Mouse (Mus musculus) MEL (cell line): ENCODE data around the gene Rab35.

Experiments used
- MAFK ChIP-seq: IDR thresholded peaks from 2 replicates; pipeline ENCODE4 v1.6.1; 2011; ENCODE audit warnings: low read depth, mild to moderate bottlenecking, low read length, improper control_type of control experiment, borderline replicate concordance
- POLR2A ChIP-seq, 2 experiments: IDR thresholded peaks; 2 replicates each; pipeline ENCODE4 v1.6.1; 2011 to 2012; ENCODE audit warnings: low read length in 2 of 2, mild to moderate bottlenecking in 2 of 2, control low read depth in 1 of 2, improper control_type of control experiment in 1 of 2, low read depth in 1 of 2, moderate library complexity in 1 of 2; ENCODE audit not compliant: control insufficient read depth in 1 of 2, insufficient read depth in 1 of 2, poor library complexity in 1 of 2
- POLR2AphosphoS5 ChIP-seq: IDR thresholded peaks from 2 replicates; pipeline ENCODE4 v1.6.1; 2012; ENCODE audit warnings: low read depth, borderline replicate concordance, mild to moderate bottlenecking, inconsistent platforms, low read length, moderate library complexity, mixed read lengths
- SMC3 ChIP-seq: IDR thresholded peaks from 2 replicates; pipeline ENCODE4 v1.6.1; 2011; ENCODE audit warnings: low read depth, low read length, improper control_type of control experiment
- ZNF384 ChIP-seq: IDR thresholded peaks from 2 replicates; pipeline ENCODE4 v1.6.1; 2012; ENCODE audit warnings: low read depth, mild to moderate bottlenecking, inconsistent platforms, low read length, improper control_type of control experiment

DNA sequence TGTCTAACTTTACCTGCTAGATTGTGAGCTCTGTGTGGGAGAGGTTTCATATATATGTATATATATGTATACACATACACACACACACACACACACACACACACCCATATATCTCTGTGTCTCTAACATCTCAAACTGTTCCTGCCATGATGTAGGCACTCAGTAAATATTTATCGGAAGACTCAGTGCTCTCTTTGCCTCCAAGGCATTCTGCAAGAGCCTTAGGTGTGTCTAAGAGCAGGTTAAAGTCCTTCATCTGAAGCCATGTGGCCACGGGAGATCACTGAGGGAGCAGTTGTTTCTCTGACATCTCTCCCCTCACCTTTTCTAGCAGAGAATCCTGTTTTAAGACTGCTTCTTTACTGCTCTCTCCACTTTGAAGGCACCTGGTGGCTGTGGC, 40.2 kb upstream of the Rab35 start:
- TF ChIP-seq ZNF384 (no peak), MAFK (no peak), POLR2A (IDR thresholded peaks at IDR 0.05; ENCODE audit: control insufficient read depth in 1 of 2, insufficient read depth in 1 of 2, low read depth in 1 of 2, low read length in 2 of 2, poor library complexity in 1 of 2) (no peak), POLR2AphosphoS5 (no peak), SMC3 (no peak)
